Mouse (Mus musculus): Measurements from ENCODE around the gene Ano4.

DNA sequence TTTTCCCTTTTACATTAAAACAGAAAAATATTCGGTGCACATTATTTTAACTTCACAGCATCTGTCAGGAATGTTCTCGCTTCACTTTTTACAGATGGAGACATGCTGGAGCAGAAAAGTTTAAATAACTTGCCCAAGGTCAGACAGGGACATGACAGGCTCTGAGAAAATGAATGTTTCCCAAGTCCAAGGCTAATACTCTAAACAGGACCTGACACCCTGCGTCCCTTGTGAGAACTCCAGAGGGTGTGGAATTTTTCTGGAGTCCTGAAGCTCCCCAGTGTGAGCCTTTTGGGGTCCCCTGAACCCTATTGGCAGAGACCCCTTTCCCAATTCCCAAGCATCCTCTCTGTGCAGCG lies 451 bp downstream of the Ano4 start:
- TF ChIP-seq FLI1 (IDR thresholded peaks at IDR 0.05; ENCODE audit: low read length) (no peak), GATA1 (IDR thresholded peaks at IDR 0.05; ENCODE audit: borderline replicate concordance, low read length) (no peak)

Data from megakaryocyte, embryonic 14.5 days (primary cell).